Mouse (Mus musculus) ES-E14 (cell line): ENCODE measurements around the gene Hist1h2ah. TPM values are rescaled to one million over a fixed set of nuclear protein-coding genes. Genes with fewer than 3 reads are reported as not detected.

Source experiments
- DNase-seq: peaks from one replicate; pipeline ENCODE4 v3.0.0-alpha.2; 2013; ENCODE audit warnings: low read depth, low spot score
- H3K27ac ChIP-seq: 2 replicates; pipeline ENCODE4 v1.5.1; 2012; ENCODE audit warnings: low read depth, mild to moderate bottlenecking, low read length, moderate library complexity, mixed read lengths; ENCODE audit not compliant: poor library complexity, insufficient read depth, severe bottlenecking
- H3K36me3 ChIP-seq: 2 replicates; pipeline ENCODE4 v1.6.1; 2012; ENCODE audit warnings: mild to moderate bottlenecking, low read length, moderate library complexity, mixed read lengths; ENCODE audit not compliant: control insufficient read depth, poor library complexity, insufficient read depth, severe bottlenecking
- H3K4me1 ChIP-seq, 2 experiments: fragments of 150-350 bp in 1 of 2; sonication (generic) in 1 of 2; 2 replicates each; pipeline ENCODE4 v1.6.1; 2012; ENCODE audit warnings: low read length in 2 of 2, mild to moderate bottlenecking in 1 of 2, mixed read lengths in 1 of 2; ENCODE audit not compliant: control insufficient read depth in 2 of 2, insufficient read depth in 2 of 2, poor library complexity in 1 of 2
- H3K4me3 ChIP-seq, 2 experiments: fragments of 150-350 bp in 1 of 2; sonication (generic) in 1 of 2; 2 replicates each; pipeline ENCODE4 v1.5.1; 2012; ENCODE audit warnings: low read length in 2 of 2, low read depth in 1 of 2, mild to moderate bottlenecking in 1 of 2, mixed read lengths in 1 of 2; ENCODE audit not compliant: insufficient read depth in 1 of 2, poor library complexity in 1 of 2, severe bottlenecking in 1 of 2
- H3K9ac ChIP-seq: 2 replicates; pipeline ENCODE4 v1.6.1; 2012; ENCODE audit warnings: low read depth, mild to moderate bottlenecking, low read length, mixed read lengths; ENCODE audit not compliant: poor library complexity, insufficient read depth, severe bottlenecking
- H3K9me3 ChIP-seq: fragments of 150-350 bp; sonication (generic); 2 replicates; pipeline ENCODE4 v1.6.1; 2012; ENCODE audit warnings: low read depth, mild to moderate bottlenecking, low read length; ENCODE audit not compliant: control insufficient read depth, insufficient read depth
- CHD2 ChIP-seq: IDR thresholded peaks from 2 replicates; pipeline ENCODE4 v1.6.1; 2014; ENCODE audit warnings: mild to moderate bottlenecking, low read depth, low read length, inconsistent platforms
- HCFC1 ChIP-seq: IDR thresholded peaks from 2 replicates; pipeline ENCODE4 v1.6.1; 2012; ENCODE audit warnings: low read length, inconsistent platforms, borderline replicate concordance; ENCODE audit not compliant: insufficient read depth
- MAFK ChIP-seq: IDR thresholded peaks from 2 replicates; pipeline ENCODE4 v1.6.1; 2014; ENCODE audit warnings: mild to moderate bottlenecking, low read depth, low read length, inconsistent platforms; ENCODE audit not compliant: insufficient read depth
- ZC3H11A ChIP-seq: IDR thresholded peaks from 2 replicates; pipeline ENCODE4 v1.6.1; 2012; ENCODE audit warnings: low read depth, mild to moderate bottlenecking, inconsistent platforms, low read length, borderline replicate concordance
- ZNF384 ChIP-seq: IDR thresholded peaks from 2 replicates; pipeline ENCODE4 v1.6.1; 2012; ENCODE audit warnings: low read depth, low read length, inconsistent platforms
- in situ Hi-C, 2 experiments: fragments of 600-800 bp; cut with MboI; formaldehyde crosslinking; loops; one replicate each; pipeline ENCODE4 v1.15.1; 2025; ENCODE audit warnings: low sequenced_read_pairs in 2 of 2, inconsistent platforms in 1 of 2; ENCODE audit not compliant: unreplicated experiment in 2 of 2
- total RNA-seq: library from RNA; depleted of rRNA; stranded (reverse); fragments of 300-350 nt; gene quantifications from 2 replicates; pipeline ENCODE4 v1.2.3, GENCODE M21; 2012

Hist1h2ah gene
- total RNA-seq, 1 experiment, result 1,543 TPM

GRCm38 (mm10) chr13:21996101-21996839 is 39.1 kb downstream of the Hist1h2ah start:
- H3K27ac ChIP-seq, result no peak overlapping the region
- H3K4me3 ChIP-seq, result peak overlapping the region; percentile 55 to 57
- no peaks in the 10 kb centered on the region for H3K9me3 ChIP-seq
- H3K36me3 ChIP-seq, result no peaks in the 10 kb centered on the region
- in situ Hi-C loops, result no loop called here
- H3K9ac ChIP-seq, result no peak overlapping the region
- no peak for DNase-seq
- H3K4me1 ChIP-seq, result peaks cover 5 to 8% of the 10 kb centered on the region in 2 experiments; a peak in 3 of 4 replicates
- TF ChIP-seq MAFK, result peak; percentile 56; the same call in 1 of the 2 replicates
- no peak for TF ChIP-seq ZC3H11A

GRCm38 (mm10) chr13:21995331-21995914 is 39.9 kb downstream of the Hist1h2ah start:
- Histone ChIP-seq H3K4me3 (peak overlapping the region; percentile 55 to 56), H3K27ac (no peak overlapping the region), H3K9ac (peak overlapping the region; percentile 13; the same call in 1 of the 2 replicates), H3K36me3 (no peaks in the 10 kb centered on the region), H3K9me3 (no peaks in the 10 kb centered on the region), H3K4me1 (peaks cover 5 to 8% of the 10 kb centered on the region in 2 experiments; a peak in 3 of 4 replicates)
- in situ Hi-C loops, result no loop called here
- no peak for DNase-seq
- TF ChIP-seq ZNF384 (peak; percentile 91), ZC3H11A (no peak), MAFK (no peak)

- H3K4me3 ChIP-seq, result peak overlapping the region; percentile 55 to 56
- H3K9me3 ChIP-seq, result no peaks in the 10 kb centered on the region
- in situ Hi-C loops, result no loop called here
- H3K4me1 ChIP-seq, result peaks cover 5 to 8% of the 10 kb centered on the region in 2 experiments; a peak in 3 of 4 replicates
- H3K9ac ChIP-seq, result peak overlapping the region; percentile 13; the same call in 1 of the 2 replicates
- no peak for DNase-seq
- no peak overlapping the region for H3K27ac ChIP-seq
- no peaks in the 10 kb centered on the region for H3K36me3 ChIP-seq
- TF ChIP-seq ZC3H11A, result no peak
- no peak for TF ChIP-seq HCFC1
- TF ChIP-seq ZNF384, result no peak
- no peak for TF ChIP-seq CHD2
- TF ChIP-seq MAFK, result no peak
Measured at GRCm38 (mm10) chr13:21994896-21995295, 40.5 kb downstream of the Hist1h2ah start.

- in situ Hi-C loops, result no loop called here
- no peaks in the 10 kb centered on the region for H3K9me3 ChIP-seq
- H3K9ac ChIP-seq, result no peak overlapping the region
- H3K27ac ChIP-seq, result no peak overlapping the region
- H3K36me3 ChIP-seq, result no peaks in the 10 kb centered on the region
- H3K4me3 ChIP-seq, result peak overlapping the region; percentile 50 to 52
- no peak for TF ChIP-seq HCFC1
- no peak for TF ChIP-seq ZC3H11A
- no peak for TF ChIP-seq CHD2
- no peak for TF ChIP-seq MAFK
- TF ChIP-seq ZNF384, result peak; percentile 46; the same call in 1 of the 2 replicates
- H3K4me1 ChIP-seq, result peaks cover 5 to 8% of the 10 kb centered on the region in 2 experiments; a peak in 3 of 4 replicates
- DNase-seq, result no peak
Measured at GRCm38 (mm10) chr13:21993957-21994738, 41.2 kb downstream of the Hist1h2ah start.
